Mouse (Mus musculus): ENCODE measurements around the gene Papola. TPM values are rescaled to one million over a fixed set of nuclear protein-coding genes. Genes with fewer than 3 reads are reported as not detected.

Papola gene
- polyA plus RNA-seq, 1 experiment from 2014 or later: 299 TPM

DNA sequence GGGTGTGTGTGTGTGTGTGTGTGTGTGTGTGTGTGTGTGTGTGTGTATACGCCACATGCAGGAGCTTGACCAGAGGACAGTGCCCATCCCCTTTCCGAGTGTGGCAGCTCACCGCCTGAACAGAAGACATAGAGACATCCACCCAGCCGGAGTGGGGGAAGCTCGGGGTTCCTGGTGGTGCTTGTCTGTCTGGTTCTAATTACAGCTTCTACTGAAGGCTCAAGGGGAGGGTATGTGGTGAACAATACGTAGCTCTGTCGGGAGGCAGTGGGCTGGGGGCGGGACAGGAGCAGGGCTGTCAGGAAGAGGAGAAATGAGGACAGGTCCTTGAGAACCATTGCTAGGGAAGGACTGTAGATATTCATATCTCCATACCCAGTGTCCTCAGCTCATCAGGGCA is 64.6 kb downstream of the Papola start:
- DNase-seq (ENCODE audit: low spot score): no peak
- Histone ChIP-seq H3K36me3 (peaks cover 17% of the 10 kb centered on the region), H3K4me1 (peaks cover 20% of the 10 kb centered on the region), H3K27me3 (ENCODE audit: low read depth, poor library complexity, severe bottlenecking) (no peaks in the 10 kb centered on the region), H3K9me3 (replicated peaks) (no peaks in the 10 kb centered on the region), H3K4me3 (no peak overlapping the region), H3K27ac (replicated peaks) (no peak overlapping the region)
- WGBS: 69% methylated on average over 8 of the region's 8 CpGs

DNA sequence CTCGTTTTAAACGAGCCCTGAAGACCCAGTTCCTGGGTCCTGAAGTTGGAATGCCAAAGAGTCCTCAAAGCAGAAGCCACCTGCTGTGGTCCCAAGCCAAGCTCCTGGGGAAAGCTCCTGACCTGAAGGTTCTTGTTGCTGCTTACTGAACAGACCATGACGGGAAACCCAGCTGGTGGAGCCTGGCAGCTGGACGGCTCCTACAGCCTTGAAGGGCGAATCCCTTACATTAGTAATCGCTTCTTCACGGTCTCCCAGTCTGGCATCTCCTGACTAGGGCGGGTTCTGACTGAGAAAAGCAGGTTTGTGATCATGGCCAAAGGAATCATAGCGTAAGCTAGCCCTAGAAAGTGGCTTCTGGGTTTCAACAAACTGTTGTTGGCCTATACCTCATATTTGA is 66.2 kb downstream of the Papola start:
- peaks cover 9% of the 10 kb centered on the region for H3K36me3 ChIP-seq
- no peak overlapping the region for H3K27ac ChIP-seq (replicated peaks)
- H3K4me3 ChIP-seq: no peak overlapping the region
- no peak for DNase-seq (ENCODE audit: low spot score)
- H3K27me3 ChIP-seq (ENCODE audit: low read depth, poor library complexity, severe bottlenecking): no peaks in the 10 kb centered on the region
- no peaks in the 10 kb centered on the region for H3K9me3 ChIP-seq (replicated peaks)
- WGBS: 78% methylated on average over 9 of the region's 9 CpGs
- peaks cover 28% of the 10 kb centered on the region for H3K4me1 ChIP-seq

DNA sequence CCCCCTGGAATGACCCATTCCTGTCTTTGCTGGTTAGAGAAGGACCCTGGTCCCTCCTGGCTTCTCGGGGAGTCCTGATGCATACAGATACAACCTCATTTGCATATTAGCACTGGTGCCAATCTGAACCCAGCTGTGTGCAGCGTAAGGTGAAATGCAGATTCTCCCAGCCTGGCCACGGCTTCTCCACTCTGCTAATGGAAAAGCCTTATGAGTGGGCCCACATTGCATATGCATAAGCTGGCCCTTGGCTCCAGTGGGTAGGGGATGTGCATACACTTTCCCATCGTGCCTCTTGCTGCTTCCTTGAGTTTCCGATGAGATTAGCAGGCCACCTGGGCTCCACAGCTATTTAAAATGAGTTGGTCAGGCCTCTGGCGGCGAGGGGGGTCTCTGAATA is 68.3 kb downstream of the Papola start:
- no peaks in the 10 kb centered on the region for H3K9me3 ChIP-seq (replicated peaks)
- no peak overlapping the region for H3K4me3 ChIP-seq
- no peak overlapping the region for H3K27ac ChIP-seq (replicated peaks)
- H3K4me1 ChIP-seq: peaks cover 30% of the 10 kb centered on the region
- H3K27me3 ChIP-seq (ENCODE audit: low read depth, poor library complexity, severe bottlenecking): no peaks in the 10 kb centered on the region
- 59% methylated on average over 7 of the region's 7 CpGs for WGBS
- no peak for DNase-seq (ENCODE audit: low spot score)
- H3K36me3 ChIP-seq: no peaks in the 10 kb centered on the region

DNA sequence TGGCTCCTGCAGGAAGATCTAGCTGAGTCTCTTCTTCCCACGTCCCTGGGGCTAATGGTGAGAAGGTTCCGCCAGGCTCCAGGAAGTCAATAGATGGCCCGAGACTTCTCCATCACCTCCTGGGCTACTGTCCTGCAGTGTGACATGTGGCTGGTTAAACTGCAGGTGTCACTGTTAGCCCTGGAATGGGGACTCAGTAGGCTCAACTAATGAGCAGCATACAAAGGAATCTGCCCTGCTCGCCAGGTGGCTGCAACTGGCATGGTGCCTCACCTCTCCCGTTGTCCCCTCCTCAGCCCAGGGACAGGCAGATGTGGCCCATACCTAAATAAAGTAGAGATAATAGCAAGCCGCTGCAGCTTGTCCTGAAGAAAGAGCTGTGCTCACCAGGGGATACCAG is 70.1 kb downstream of the Papola start:
- DNase-seq (ENCODE audit: low spot score): no peak
- Histone ChIP-seq H3K9me3 (replicated peaks) (no peaks in the 10 kb centered on the region), H3K27ac (replicated peaks) (no peak overlapping the region), H3K4me1 (peaks cover 33% of the 10 kb centered on the region), H3K36me3 (no peaks in the 10 kb centered on the region), H3K4me3 (no peak overlapping the region), H3K27me3 (ENCODE audit: low read depth, poor library complexity, severe bottlenecking) (no peaks in the 10 kb centered on the region)
- 34% methylated on average over 6 of the region's 6 CpGs for WGBS

DNA sequence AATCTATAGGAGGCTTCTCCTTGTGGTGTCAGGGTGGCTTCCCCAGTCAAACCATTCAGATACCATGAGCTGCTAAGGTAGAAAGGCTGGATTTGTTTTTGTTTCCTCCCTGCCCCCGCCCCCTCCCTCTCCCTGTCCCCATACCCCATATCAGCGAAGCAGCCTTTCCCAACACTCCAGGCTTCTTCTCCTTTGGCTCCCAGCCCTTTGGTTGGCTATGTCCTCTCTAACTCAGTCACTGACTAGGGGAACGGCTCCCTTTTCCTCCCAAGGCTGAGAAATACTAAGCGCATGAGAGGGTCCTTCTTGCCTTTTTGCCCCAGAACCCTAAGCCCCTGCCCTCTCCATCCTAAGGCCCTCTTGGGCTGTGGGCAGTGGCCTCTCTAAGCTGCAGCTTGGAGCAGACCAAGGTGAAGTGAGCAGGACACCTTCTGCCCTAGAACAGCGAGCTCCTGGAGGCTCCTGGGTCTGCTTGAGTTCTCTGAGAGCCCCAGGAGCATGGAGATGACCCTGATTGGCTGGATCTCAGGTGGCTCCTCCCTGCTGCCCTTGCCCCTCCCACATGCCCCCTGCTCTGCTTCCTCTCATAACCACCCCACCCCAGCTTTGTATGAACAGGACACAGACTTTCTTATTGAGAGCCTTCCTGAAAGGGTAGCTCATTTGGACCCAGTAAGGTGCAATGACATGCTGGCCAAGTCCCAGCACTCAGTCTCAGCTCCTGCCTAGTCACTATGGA is 73.6 kb downstream of the Papola start:
- no peak overlapping the region for H3K4me3 ChIP-seq
- H3K9me3 ChIP-seq (replicated peaks): no peaks in the 10 kb centered on the region
- peak overlapping the region; percentile 42; the same call in 1 of the 2 replicates for H3K27ac ChIP-seq (replicated peaks)
- H3K36me3 ChIP-seq: no peaks in the 10 kb centered on the region
- peaks cover 28% of the 10 kb centered on the region for H3K4me1 ChIP-seq
- no peak for DNase-seq (ENCODE audit: low spot score)
- WGBS: 79% methylated on average over 5 of the region's 5 CpGs
- H3K27me3 ChIP-seq (ENCODE audit: low read depth, poor library complexity, severe bottlenecking): no peaks in the 10 kb centered on the region

DNA sequence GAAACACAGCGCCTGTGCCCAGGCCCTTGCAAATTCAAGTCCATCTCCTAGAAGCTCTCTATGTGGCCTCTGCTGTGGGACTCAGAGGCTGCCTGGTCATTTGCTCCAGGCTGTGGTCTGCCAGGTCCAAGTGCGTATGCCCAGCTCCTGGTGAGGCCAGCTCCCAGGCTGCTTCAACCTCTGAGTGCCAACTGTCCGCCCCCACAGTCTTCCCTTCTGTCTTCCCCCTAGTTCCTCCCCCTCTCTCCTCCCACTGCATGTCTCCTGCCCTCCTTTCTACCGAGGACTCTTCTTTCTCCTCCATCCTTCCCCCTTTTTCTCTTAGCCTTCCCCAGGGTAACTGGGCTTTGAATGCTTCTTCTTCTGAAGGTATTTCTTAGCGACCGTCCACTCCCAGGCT is 77.6 kb downstream of the Papola start:
- peaks cover 15% of the 10 kb centered on the region; the same call in 1 of the 2 replicates for H3K4me1 ChIP-seq
- no peaks in the 10 kb centered on the region for H3K27me3 ChIP-seq (ENCODE audit: low read depth, poor library complexity, severe bottlenecking)
- H3K9me3 ChIP-seq (replicated peaks): no peaks in the 10 kb centered on the region; the same call in 1 of the 2 replicates
- no peak for DNase-seq (ENCODE audit: low spot score)
- H3K4me3 ChIP-seq: no peak overlapping the region
- no peaks in the 10 kb centered on the region for H3K36me3 ChIP-seq
- H3K27ac ChIP-seq (replicated peaks): 0 out of 2 replicates have a peak overlapping the region, but pooled peaks have one; percentile 0
- 71% methylated on average over 6 of the region's 6 CpGs for WGBS

DNA sequence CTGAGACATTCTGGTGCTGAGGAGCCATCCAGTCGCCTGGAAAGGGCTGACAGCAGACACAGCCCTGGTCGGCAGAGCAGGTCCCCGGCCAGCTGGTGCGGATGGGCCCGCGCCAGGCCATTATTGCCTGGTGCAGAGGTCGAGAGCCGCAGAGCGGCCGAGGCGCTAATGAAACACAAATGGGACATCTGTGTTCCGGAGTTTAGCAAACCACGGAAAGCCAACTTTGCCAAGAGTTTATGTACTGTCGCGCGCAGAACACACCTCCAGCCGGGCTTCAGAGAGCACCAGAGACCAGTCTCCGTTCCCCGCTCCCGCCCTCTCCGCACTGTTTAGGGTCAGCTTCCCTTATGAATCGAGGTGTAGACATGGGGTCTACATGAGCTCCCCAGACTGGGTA is 78.1 kb downstream of the Papola start:
- H3K27ac ChIP-seq (replicated peaks): 0 out of 2 replicates have a peak overlapping the region, but pooled peaks have one; percentile 0
- H3K4me1 ChIP-seq: peaks cover 15% of the 10 kb centered on the region; the same call in 1 of the 2 replicates
- WGBS: 83% methylated on average over 22 of the region's 22 CpGs
- H3K27me3 ChIP-seq (ENCODE audit: low read depth, poor library complexity, severe bottlenecking): 0 out of 2 replicates have a peak, but pooled peaks cover 3% of the 10 kb centered on the region
- no peaks in the 10 kb centered on the region; the same call in 1 of the 2 replicates for H3K9me3 ChIP-seq (replicated peaks)
- no peak for DNase-seq (ENCODE audit: low spot score)
- H3K36me3 ChIP-seq: no peaks in the 10 kb centered on the region
- H3K4me3 ChIP-seq: no peak overlapping the region

DNA sequence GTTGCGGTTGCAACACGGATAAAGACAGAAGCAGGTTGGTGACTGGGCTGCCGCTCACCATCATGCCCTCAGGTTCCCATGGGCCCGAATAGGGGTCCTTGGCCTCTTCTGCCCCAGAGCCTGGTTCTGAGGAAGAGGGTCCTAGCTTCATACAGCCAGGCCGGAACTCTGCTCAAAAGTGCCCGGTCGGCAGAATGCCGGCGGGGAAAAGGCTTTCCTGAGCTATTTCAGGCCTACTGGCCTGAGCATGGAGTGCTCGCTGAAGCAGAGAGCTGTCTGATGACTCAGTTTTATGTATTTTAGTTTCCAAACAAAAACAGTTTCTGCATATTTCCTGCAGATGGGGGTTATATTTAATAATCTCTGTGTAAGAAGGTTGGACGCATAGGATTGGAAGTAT is 78.9 kb downstream of the Papola start:
- no peaks in the 10 kb centered on the region; the same call in 1 of the 2 replicates for H3K9me3 ChIP-seq (replicated peaks)
- H3K4me3 ChIP-seq: no peak overlapping the region
- no peak overlapping the region for H3K27ac ChIP-seq (replicated peaks)
- WGBS: 93% methylated on average over 11 of the region's 11 CpGs
- H3K36me3 ChIP-seq: no peaks in the 10 kb centered on the region
- no peak for DNase-seq (ENCODE audit: low spot score)
- peaks cover 8% of the 10 kb centered on the region; the same call in 1 of the 2 replicates for H3K27me3 ChIP-seq (ENCODE audit: low read depth, poor library complexity, severe bottlenecking)
- H3K4me1 ChIP-seq: peaks cover 7% of the 10 kb centered on the region; the same call in 1 of the 2 replicates

DNA sequence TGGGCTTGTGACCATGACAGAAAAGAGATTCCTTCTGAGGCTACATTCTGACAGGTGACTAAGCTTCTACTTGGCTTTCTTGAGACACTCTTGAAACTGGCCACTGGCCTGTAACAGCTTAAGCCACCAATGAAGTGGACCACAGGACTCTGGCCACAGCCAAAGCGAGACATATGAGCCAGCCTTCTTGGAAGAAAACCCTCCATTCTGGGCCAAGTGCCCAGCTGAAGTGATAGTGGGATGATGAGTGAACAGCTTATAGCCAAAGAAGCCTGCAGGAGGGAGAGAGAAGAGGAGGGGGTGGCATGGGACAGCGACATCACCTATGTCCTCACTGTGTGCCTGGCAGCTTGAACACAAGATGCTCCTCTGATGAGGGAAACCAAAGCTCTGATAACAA is 83.2 kb downstream of the Papola start:
- peaks cover 46% of the 10 kb centered on the region for H3K27me3 ChIP-seq (ENCODE audit: low read depth, poor library complexity, severe bottlenecking)
- no peaks in the 10 kb centered on the region for H3K36me3 ChIP-seq
- H3K9me3 ChIP-seq (replicated peaks): no peaks in the 10 kb centered on the region; the same call in 1 of the 2 replicates
- no peak overlapping the region for H3K4me3 ChIP-seq
- peaks cover 8% of the 10 kb centered on the region for H3K4me1 ChIP-seq
- H3K27ac ChIP-seq (replicated peaks): no peak overlapping the region
- DNase-seq (ENCODE audit: low spot score): no peak
- WGBS: 89% methylated on average over 2 of the region's 2 CpGs

DNA sequence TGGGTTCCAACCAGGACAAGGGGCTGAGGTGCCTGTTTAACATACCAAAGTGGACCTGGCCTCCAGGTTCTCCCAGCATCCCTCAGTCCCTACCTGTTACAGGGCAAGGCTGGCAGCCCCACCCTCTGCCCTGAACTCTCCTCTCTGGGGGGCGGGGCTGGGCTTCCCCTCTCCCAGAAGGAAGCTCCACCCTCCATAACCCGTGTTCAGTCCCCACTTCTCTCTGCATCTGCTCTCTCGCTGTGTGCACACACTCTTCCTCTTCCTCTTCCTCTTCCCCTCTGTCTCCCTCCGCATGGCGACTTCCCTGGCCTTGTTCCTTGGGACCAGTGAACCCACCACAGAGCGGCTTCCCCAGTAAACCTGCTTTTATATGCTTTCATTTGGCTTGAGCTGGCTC is 84.7 kb downstream of the Papola start:
- DNase-seq (ENCODE audit: low spot score): no peak
- Histone ChIP-seq H3K36me3 (no peaks in the 10 kb centered on the region), H3K9me3 (replicated peaks) (no peaks in the 10 kb centered on the region; the same call in 1 of the 2 replicates), H3K27ac (replicated peaks) (no peak overlapping the region), H3K4me1 (peaks cover 7% of the 10 kb centered on the region), H3K27me3 (ENCODE audit: low read depth, poor library complexity, severe bottlenecking) (peaks cover 54% of the 10 kb centered on the region), H3K4me3 (no peak overlapping the region)
- 34% methylated on average over 6 of the region's 6 CpGs for WGBS

DNA sequence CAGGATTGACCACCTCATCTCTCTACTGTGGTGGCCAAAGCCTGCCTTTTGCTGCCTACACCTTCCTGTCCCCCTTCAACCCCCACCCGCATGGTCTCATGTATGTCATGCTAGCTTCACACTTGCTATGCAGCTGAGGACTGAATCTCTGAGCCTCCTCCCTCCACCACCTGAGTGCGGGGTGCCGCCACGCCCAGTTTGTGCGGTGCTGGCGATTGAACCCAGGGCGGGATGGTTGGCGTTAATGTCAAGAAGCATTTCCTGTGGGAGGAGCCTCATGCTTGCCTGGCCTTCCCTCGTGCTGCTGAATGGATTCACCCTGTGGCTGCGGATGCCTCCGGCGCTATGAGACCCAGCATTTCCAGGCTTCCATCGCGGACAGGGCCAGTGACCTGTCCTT is 85.2 kb downstream of the Papola start:
- H3K4me3 ChIP-seq: peak overlapping the region; percentile 10; the same call in 1 of the 2 replicates
- no peaks in the 10 kb centered on the region for H3K36me3 ChIP-seq
- peaks cover 7% of the 10 kb centered on the region for H3K4me1 ChIP-seq
- DNase-seq (ENCODE audit: low spot score): no peak
- WGBS: 28% methylated on average over 14 of the region's 14 CpGs
- H3K27me3 ChIP-seq (ENCODE audit: low read depth, poor library complexity, severe bottlenecking): peaks cover 58% of the 10 kb centered on the region
- H3K27ac ChIP-seq (replicated peaks): no peak overlapping the region
- H3K9me3 ChIP-seq (replicated peaks): no peaks in the 10 kb centered on the region; the same call in 1 of the 2 replicates

DNA sequence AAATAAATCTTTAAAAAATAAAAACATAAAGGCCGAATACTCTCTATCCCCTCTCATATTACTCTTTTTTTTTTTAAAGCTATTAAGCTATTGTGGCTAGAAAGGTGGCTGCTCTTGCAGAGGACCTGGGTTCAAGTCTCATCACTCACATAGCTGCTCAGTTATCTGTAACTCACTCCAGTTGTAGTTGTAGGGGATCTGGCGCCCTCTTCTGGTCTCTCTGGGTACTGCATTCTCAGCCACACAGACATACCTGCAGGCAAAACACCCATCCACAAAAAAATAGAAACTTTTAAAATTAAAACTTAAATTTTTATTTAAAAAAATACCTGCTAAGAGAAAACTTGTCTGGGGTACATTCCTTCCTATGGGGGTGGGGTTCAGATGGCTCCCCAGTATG is 88.8 kb downstream of the Papola start:
- Histone ChIP-seq H3K27me3 (ENCODE audit: low read depth, poor library complexity, severe bottlenecking) (peaks cover 83% of the 10 kb centered on the region), H3K4me1 (peaks cover 24% of the 10 kb centered on the region), H3K9me3 (replicated peaks) (no peaks in the 10 kb centered on the region), H3K27ac (replicated peaks) (no peak overlapping the region), H3K36me3 (no peaks in the 10 kb centered on the region), H3K4me3 (no peak overlapping the region)
- DNase-seq (ENCODE audit: low spot score): no peak
- 53% methylated on average over 2 of the region's 2 CpGs for WGBS

DNA sequence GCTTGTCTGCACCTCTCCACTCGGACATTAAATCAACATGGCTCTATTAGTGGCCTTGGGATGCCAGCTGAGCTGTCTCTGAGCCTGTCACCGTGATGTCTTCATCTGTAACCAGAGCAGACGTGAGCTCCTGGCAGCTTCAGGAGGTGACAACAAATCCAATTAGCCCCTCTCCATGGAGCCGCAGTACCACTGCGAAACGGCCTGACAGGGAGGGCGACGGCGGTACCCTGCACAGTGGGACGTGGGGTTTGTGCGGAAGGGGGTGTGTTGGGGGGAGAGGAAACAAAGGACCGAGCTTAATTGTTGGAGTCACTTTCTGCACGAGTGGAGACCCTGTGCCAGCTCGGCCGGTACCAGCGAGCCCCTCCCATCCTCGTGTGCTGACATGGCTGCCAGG is 90.6 kb downstream of the Papola start:
- H3K27me3 ChIP-seq (ENCODE audit: low read depth, poor library complexity, severe bottlenecking): peaks cover 81% of the 10 kb centered on the region
- 11% methylated on average over 17 of the region's 17 CpGs for WGBS

More for the DNA sequence above, 90.6 kb downstream of the Papola start:
- no peak overlapping the region for H3K27ac ChIP-seq (replicated peaks)
- H3K36me3 ChIP-seq: no peaks in the 10 kb centered on the region
- H3K4me1 ChIP-seq: peaks cover 17% of the 10 kb centered on the region
- peak; percentile 63 for DNase-seq (ENCODE audit: low spot score)
- H3K4me3 ChIP-seq: peak overlapping the region; percentile 27
- peaks cover 11% of the 10 kb centered on the region for H3K9me3 ChIP-seq (replicated peaks)

All from midbrain, embryonic 10.5 days (tissue).